In genomic region chr17:3114720-3115379, GRCm38 (mm10) we compare ENCODE assay signal across 8 mouse cellular contexts. TPM values are rescaled to one million over a fixed set of nuclear protein-coding genes. Genes with fewer than 3 reads are reported as not detected.
A peak's percentile ranks its signal among the peaks of the same experiment; 100 is the strongest.
DNase-seq lines count a peak whose midpoint lies in the region; ATAC-seq and TF ChIP-seq lines count a peak whose summit lies in the region.

Gene Scaf8, plus strand, starts transcription at chr17:3114972.

- H3K4me1 ChIP-seq in erythroblast, embryonic 14.5 days (ENCODE audit: control insufficient read depth) = peaks cover 33% of the 10 kb centered on the region
- peaks cover 21% of the 10 kb centered on the region for H3K4me1 ChIP-seq in heart, embryonic 12.5 days (replicated peaks)
- peaks cover 35% of the 10 kb centered on the region for H3K4me1 ChIP-seq in liver, embryonic 12.5 days
- 0 out of 2 replicates have a peak, but pooled peaks cover 7% of the 10 kb centered on the region for H3K4me1 ChIP-seq in stomach, embryonic 15.5 days

- peaks cover 60% of the 10 kb centered on the region for H3K79me2 ChIP-seq in C2C12 (ENCODE audit: control insufficient read depth, insufficient read depth)

- TF ChIP-seq POLR2A in brain, embryonic 14.5 days (IDR thresholded peaks at IDR 0.05; ENCODE audit: borderline replicate concordance, extremely low read depth, insufficient read depth, insufficient read length, poor library complexity, severe bottlenecking) = peak; percentile 67

- H3K4me3 ChIP-seq in C2C12 (ENCODE audit: insufficient read depth, poor library complexity, severe bottlenecking) = peak within 1 kb of the TSS; percentile 63
- H3K4me3 ChIP-seq in erythroblast, embryonic 14.5 days (replicated peaks) = peak within 1 kb of the TSS; percentile 98
- H3K4me3 ChIP-seq in heart, embryonic 12.5 days = peak within 1 kb of the TSS; percentile 100
- peak within 1 kb of the TSS; percentile 79 for H3K4me3 ChIP-seq in liver, embryonic 12.5 days
- peak within 1 kb of the TSS; percentile 93 for H3K4me3 ChIP-seq in stomach, embryonic 15.5 days (replicated peaks)

- no peaks in the 10 kb centered on the region for H3K27me3 ChIP-seq in C2C12 (ENCODE audit: control insufficient read depth, insufficient read depth, insufficient read length)
- no peaks in the 10 kb centered on the region for H3K27me3 ChIP-seq in erythroblast, embryonic 14.5 days (ENCODE audit: control insufficient read depth)
- H3K27me3 ChIP-seq in heart, embryonic 12.5 days (replicated peaks) = no peaks in the 10 kb centered on the region
- H3K27me3 ChIP-seq in liver, embryonic 12.5 days (replicated peaks) = no peaks in the 10 kb centered on the region
- H3K27me3 ChIP-seq in stomach, embryonic 15.5 days (replicated peaks) = no peaks in the 10 kb centered on the region

- DNase-seq in brain, embryonic 14.5 days (ENCODE audit: low read depth) = peak; percentile 96
- peak; percentile 95 for DNase-seq in kidney, postnatal 10 days
- DNase-seq in natural killer cell, adult 2 months (ENCODE audit: low spot score in 2 of 2) = peak; percentile 90 to 92

- H3K36me3 ChIP-seq in C2C12 (ENCODE audit: control insufficient read depth, insufficient read depth) = peaks cover 9% of the 10 kb centered on the region
- peaks cover 22% of the 10 kb centered on the region for H3K36me3 ChIP-seq in erythroblast, embryonic 14.5 days (ENCODE audit: control insufficient read depth)
- H3K36me3 ChIP-seq in heart, embryonic 12.5 days = 0 out of 2 replicates have a peak, but pooled peaks cover 3% of the 10 kb centered on the region
- H3K36me3 ChIP-seq in liver, embryonic 12.5 days = peaks cover 13% of the 10 kb centered on the region
- H3K36me3 ChIP-seq in stomach, embryonic 15.5 days = no peaks in the 10 kb centered on the region

- H3K9me3 ChIP-seq in erythroblast, embryonic 14.5 days (ENCODE audit: control insufficient read depth, low read length) = no peaks in the 10 kb centered on the region
- H3K9me3 ChIP-seq in heart, embryonic 12.5 days (replicated peaks) = no peaks in the 10 kb centered on the region
- no peaks in the 10 kb centered on the region for H3K9me3 ChIP-seq in liver, embryonic 12.5 days (replicated peaks)
- H3K9me3 ChIP-seq in stomach, embryonic 15.5 days = no peaks in the 10 kb centered on the region

- H3K79me3 ChIP-seq in C2C12 (ENCODE audit: low read depth) = peaks cover 50% of the 10 kb centered on the region

- ATAC-seq in heart, embryonic 12.5 days (ENCODE audit: insufficient number of reproducible peaks, low FRiP score) = peak; percentile 94
- peak; percentile 92 for ATAC-seq in liver, embryonic 12.5 days
- ATAC-seq in stomach, embryonic 15.5 days (ENCODE audit: insufficient read depth, low FRiP score, low read depth) = peak; percentile 95

- peak within 1 kb of the TSS; percentile 96 for H3K9ac ChIP-seq in heart, embryonic 12.5 days
- peak within 1 kb of the TSS; percentile 99 for H3K9ac ChIP-seq in liver, embryonic 12.5 days
- H3K9ac ChIP-seq in stomach, embryonic 15.5 days = peak within 1 kb of the TSS; percentile 91

- H3K27ac ChIP-seq in heart, embryonic 12.5 days (ENCODE audit: poor library complexity, severe bottlenecking) = peak within 1 kb of the TSS; percentile 99
- peak within 1 kb of the TSS; percentile 97 for H3K27ac ChIP-seq in liver, embryonic 12.5 days
- H3K27ac ChIP-seq in stomach, embryonic 15.5 days = peak within 1 kb of the TSS; percentile 99

- under 1% methylated on average over 83 of the region's 91 CpGs for WGBS in heart, embryonic 12.5 days
- WGBS in liver, embryonic 12.5 days (ENCODE audit: insufficient replicate concordance) = under 1% methylated on average over 83 of the region's 91 CpGs
- WGBS in stomach, embryonic 15.5 days = under 1% methylated on average over 77 of the region's 91 CpGs

- peak within 1 kb of the TSS; percentile 99 for H3ac ChIP-seq in C2C12 (ENCODE audit: control insufficient read depth, insufficient read length, low read depth)

- peak within 1 kb of the TSS; percentile 79 for H3K4me2 ChIP-seq in heart, embryonic 12.5 days
- peak within 1 kb of the TSS; percentile 82 for H3K4me2 ChIP-seq in liver, embryonic 12.5 days
- H3K4me2 ChIP-seq in stomach, embryonic 15.5 days = peak within 1 kb of the TSS; percentile 71

- peak; percentile 99 for TF ChIP-seq CTCF in C2C12 (IDR thresholded peaks at IDR 0.05; ENCODE audit: control insufficient read depth, insufficient read depth, insufficient read length)
- peak; percentile 79 for TF ChIP-seq CTCF in brain, embryonic 14.5 days (IDR thresholded peaks at IDR 0.05; ENCODE audit: borderline replicate concordance, extremely low read depth, insufficient read depth, insufficient read length)

TF ChIP-seq in C2C12, 6 proteins besides CTCF, POLR2A, EP300 and RAD21:
- TF ChIP-seq MAX (IDR thresholded peaks at IDR 0.05) (peak; percentile 52), USF1 (IDR thresholded peaks at IDR 0.05; ENCODE audit: low read depth) (no peak)

RNA-seq across cellular contexts. Expression of gene Scaf8, which starts in this region (rescaled TPM):
- 16.3 TPM for polyA plus RNA-seq in C2C12 (2012; fragmentation: generic; extraction: Trizol)
- polyA plus RNA-seq in brain, embryonic 14.5 days (2012; rRNA removed) = 42.9 and 44.4 TPM in 2 replicates
- polyA plus RNA-seq in erythroblast, embryonic 14.5 days (2012) = 0.43 and 0.75 TPM in 2 replicates
- 23.5 and 23.8 TPM in 2 replicates for polyA plus RNA-seq in heart, embryonic 12.5 days (2016; fragmentation: Nextera tagmentation; extraction: Ambion mirVana)
- polyA plus RNA-seq in liver, embryonic 12.5 days (2016; fragmentation: Nextera tagmentation; extraction: Ambion mirVana) = 15.8 and 17.6 TPM in 2 replicates
- 16.1 and 18.0 TPM in 2 replicates for polyA plus RNA-seq in stomach, embryonic 15.5 days (2015; fragmentation: Nextera tagmentation; extraction: Ambion mirVana)

Comparison
In these comparisons a context has a peak if more than half of its experiments do, and no peak if none do; other contexts are left out.
1. Peak in every context shown above with its lines: DNase-seq, ATAC-seq, H3K4me3 ChIP-seq and H3K27ac ChIP-seq.